Mouse (Mus musculus) MEL (cell line): ENCODE results near the gene Tfe3. TPM values are rescaled to one million over a fixed set of nuclear protein-coding genes. Genes with fewer than 3 reads are reported as not detected.

Experiments
- DNase-seq: peaks from one replicate; pipeline ENCODE4 v3.0.0; 2011; ENCODE audit warnings: low read depth, low spot score
- H3K27ac ChIP-seq: 2 replicates; pipeline ENCODE4 v1.5.1; 2012; ENCODE audit warnings: low read depth, mild to moderate bottlenecking, control low read depth, low read length, moderate library complexity; ENCODE audit not compliant: control insufficient read depth
- H3K27me3 ChIP-seq, 2 experiments: fragments of 150-350 bp in 1 of 2; sonication (generic) in 1 of 2; 2 replicates each; pipeline ENCODE4 v1.6.1; 2012; ENCODE audit warnings: low read length in 2 of 2, mild to moderate bottlenecking in 2 of 2, improper control_type of control experiment in 1 of 2, moderate library complexity in 1 of 2; ENCODE audit not compliant: insufficient read depth in 2 of 2, control insufficient read depth in 1 of 2
- H3K36me3 ChIP-seq, 2 experiments: 2 replicates each; pipeline ENCODE4 v1.6.1; 2012 to 2014; ENCODE audit warnings: low read length in 2 of 2, improper control_type of control experiment in 1 of 2, inconsistent platforms in 1 of 2, mild to moderate bottlenecking in 1 of 2; ENCODE audit not compliant: insufficient read depth in 2 of 2, control insufficient read depth in 1 of 2
- H3K4me1 ChIP-seq, 2 experiments: fragments of 150-350 bp in 1 of 2; sonication (generic) in 1 of 2; 2 replicates each; pipeline ENCODE4 v1.6.1; 2012; ENCODE audit warnings: low read length in 2 of 2, improper control_type of control experiment in 1 of 2, mild to moderate bottlenecking in 1 of 2; ENCODE audit not compliant: insufficient read depth in 2 of 2, control insufficient read depth in 1 of 2
- H3K4me3 ChIP-seq, 2 experiments: fragments of 150-350 bp in 1 of 2; sonication (generic) in 1 of 2; 2 replicates each; pipeline ENCODE4 v1.5.1; 2012; ENCODE audit warnings: low read depth in 2 of 2, low read length in 2 of 2, mild to moderate bottlenecking in 2 of 2, moderate library complexity in 2 of 2, control low read depth in 1 of 2, improper control_type of control experiment in 1 of 2; ENCODE audit not compliant: control insufficient read depth in 1 of 2, insufficient read depth in 1 of 2
- H3K79me2 ChIP-seq: 2 replicates; pipeline ENCODE4 v1.6.1; 2012; ENCODE audit warnings: mild to moderate bottlenecking, low read length, moderate library complexity; ENCODE audit not compliant: control insufficient read depth, poor library complexity, insufficient read depth
- H3K9ac ChIP-seq: 2 replicates; pipeline ENCODE4 v1.6.1; 2012; ENCODE audit warnings: low read depth, mild to moderate bottlenecking, control low read depth, low read length, moderate library complexity; ENCODE audit not compliant: control insufficient read depth, poor library complexity, severe bottlenecking
- H3K9me3 ChIP-seq: fragments of 150-350 bp; sonication (generic); replicated peaks from 2 replicates; pipeline ENCODE4 v1.6.1; 2012; ENCODE audit warnings: mild to moderate bottlenecking, low read length, improper control_type of control experiment, moderate library complexity; ENCODE audit not compliant: insufficient read depth
- CTCF ChIP-seq, 3 experiments: IDR thresholded peaks in 2 of 3; conservative IDR thresholded peaks in 1 of 3; 2 replicates each; pipeline ENCODE4 v1.5.1; 2011 to 2012; ENCODE audit warnings: low read length in 3 of 3, low read depth in 2 of 3, mild to moderate bottlenecking in 2 of 3, improper control_type of control experiment in 1 of 3, inconsistent platforms in 1 of 3, mixed read lengths in 1 of 3, moderate library complexity in 1 of 3; ENCODE audit not compliant: control insufficient read depth in 1 of 3, insufficient read depth in 1 of 3, poor library complexity in 1 of 3, severe bottlenecking in 1 of 3
- ELF1 ChIP-seq: IDR thresholded peaks from 2 replicates; pipeline ENCODE4 v1.6.1; 2014; ENCODE audit warnings: low read depth, mild to moderate bottlenecking, inconsistent platforms, low read length, improper control_type of control experiment, moderate library complexity
- ETS1 ChIP-seq: IDR thresholded peaks from 2 replicates; pipeline ENCODE4 v1.6.1; 2012; ENCODE audit warnings: low read depth, mild to moderate bottlenecking, inconsistent platforms, low read length, improper control_type of control experiment, moderate library complexity
- GATA1 ChIP-seq: IDR thresholded peaks from 2 replicates; pipeline ENCODE4 v1.6.1; 2011; ENCODE audit warnings: low read depth, low read length, improper control_type of control experiment
- MAFK ChIP-seq: IDR thresholded peaks from 2 replicates; pipeline ENCODE4 v1.6.1; 2011; ENCODE audit warnings: low read depth, mild to moderate bottlenecking, low read length, improper control_type of control experiment, borderline replicate concordance
- MAZ ChIP-seq: IDR thresholded peaks from 2 replicates; pipeline ENCODE4 v1.6.1; 2012; ENCODE audit warnings: low read depth, mild to moderate bottlenecking, inconsistent platforms, low read length, improper control_type of control experiment
- MEF2A ChIP-seq: IDR thresholded peaks from 2 replicates; pipeline ENCODE4 v1.6.1; 2014; ENCODE audit warnings: low read depth, mild to moderate bottlenecking, inconsistent platforms, low read length, improper control_type of control experiment; ENCODE audit not compliant: poor library complexity, insufficient replicate concordance, severe bottlenecking; ENCODE audit errors: extremely low read depth
- MYB ChIP-seq: IDR thresholded peaks from 2 replicates; pipeline ENCODE4 v1.6.1; 2011; ENCODE audit warnings: mild to moderate bottlenecking, low read depth, low read length, improper control_type of control experiment
- NELFE ChIP-seq: IDR thresholded peaks from 2 replicates; pipeline ENCODE4 v1.6.1; 2011; ENCODE audit warnings: low read depth, low read length, improper control_type of control experiment
- POLR2A ChIP-seq, 2 experiments: IDR thresholded peaks; 2 replicates each; pipeline ENCODE4 v1.6.1; 2011 to 2012; ENCODE audit warnings: low read length in 2 of 2, mild to moderate bottlenecking in 2 of 2, control low read depth in 1 of 2, improper control_type of control experiment in 1 of 2, low read depth in 1 of 2, moderate library complexity in 1 of 2; ENCODE audit not compliant: control insufficient read depth in 1 of 2, insufficient read depth in 1 of 2, poor library complexity in 1 of 2
- RAD21 ChIP-seq: IDR thresholded peaks from 2 replicates; pipeline ENCODE4 v1.6.1; 2011; ENCODE audit warnings: mild to moderate bottlenecking, low read depth, low read length, improper control_type of control experiment
- SIN3A ChIP-seq: IDR thresholded peaks from 2 replicates; pipeline ENCODE4 v1.6.1; 2012; ENCODE audit warnings: low read length, improper control_type of control experiment, inconsistent platforms
- TAL1 ChIP-seq: IDR thresholded peaks from 2 replicates; pipeline ENCODE4 v1.6.1; 2012; ENCODE audit warnings: mild to moderate bottlenecking, inconsistent platforms, low read length, moderate library complexity, mixed read lengths
- TBP ChIP-seq: IDR thresholded peaks from 2 replicates; pipeline ENCODE4 v1.8.0; 2011; ENCODE audit warnings: low read depth, low read length, improper control_type of control experiment
- TCF12 ChIP-seq: IDR thresholded peaks from 2 replicates; pipeline ENCODE4 v1.6.1; 2014; ENCODE audit warnings: low read depth, mild to moderate bottlenecking, inconsistent platforms, low read length, improper control_type of control experiment, moderate library complexity
- USF1 ChIP-seq: IDR thresholded peaks from 2 replicates; pipeline ENCODE4 v1.6.1; 2014; ENCODE audit warnings: low read depth, mild to moderate bottlenecking, inconsistent platforms, low read length, improper control_type of control experiment, moderate library complexity
- ZC3H11A ChIP-seq: IDR thresholded peaks from 2 replicates; pipeline ENCODE4 v1.6.1; 2012; ENCODE audit warnings: low read depth, mild to moderate bottlenecking, inconsistent platforms, low read length, improper control_type of control experiment
- ZNF384 ChIP-seq: IDR thresholded peaks from 2 replicates; pipeline ENCODE4 v1.6.1; 2012; ENCODE audit warnings: low read depth, mild to moderate bottlenecking, inconsistent platforms, low read length, improper control_type of control experiment
- polyA plus RNA-seq, 2 experiments: library from polyadenylated mRNA; stranded (reverse) in 1 of 2; unstranded in 1 of 2; fragments of >175 nt in 1 of 2; fragments of >200 nt in 1 of 2; gene quantifications; 2 replicates each; pipeline versions ENCODE4 v1.2.1 to v1.2.4; 2012; ENCODE audit warnings: low replicate concordance in 2 of 2, low read depth in 1 of 2; ENCODE audit not compliant: insufficient read length in 2 of 2, insufficient read depth in 1 of 2, missing spikeins in 1 of 2
- total RNA-seq: library from RNA; depleted of rRNA; stranded (reverse); fragments of 300-350 nt; gene quantifications from 2 replicates; pipeline ENCODE4 v1.2.3, GENCODE M21; 2012

The Tfe3 gene
- total and polyA plus RNA-seq, 3 experiments: 20.6 to 64.7 TPM; not detected in 1

DNA sequence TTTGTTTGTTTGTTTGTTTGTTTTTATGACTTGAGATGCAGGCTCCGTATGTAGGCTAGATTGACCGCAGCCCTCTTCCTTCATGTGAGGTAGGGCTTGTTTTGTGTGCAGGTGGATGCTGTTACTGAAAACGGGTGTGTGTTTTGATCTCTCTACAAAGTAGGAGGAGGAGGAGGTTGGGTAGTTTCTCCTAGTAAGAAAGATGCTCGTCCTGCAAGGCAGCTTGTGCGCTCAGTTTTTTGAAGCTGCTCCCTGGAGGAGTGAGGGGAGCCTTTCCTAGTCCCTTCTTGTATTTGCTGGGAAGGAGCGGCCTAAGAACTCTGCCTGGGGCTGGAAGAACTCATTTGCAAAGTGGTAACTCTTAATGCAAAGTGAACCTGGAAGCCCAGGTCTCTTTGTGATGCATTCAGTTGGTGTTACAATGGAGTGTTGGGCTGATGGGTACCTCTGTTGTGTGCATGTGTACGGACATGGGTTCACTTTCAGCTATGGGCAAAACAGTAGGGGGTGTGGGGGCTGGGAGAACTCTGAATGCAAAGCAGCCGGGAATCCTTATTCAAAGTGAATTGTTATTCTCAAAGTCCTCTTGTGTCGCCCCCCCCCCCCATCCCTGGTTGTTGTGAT lies 2.4 kb downstream of the Tfe3 start:
- Histone ChIP-seq H3K4me3 (peak overlapping the region; percentile 72 to 75), H3K4me1 (peaks cover 25 to 40% of the 10 kb centered on the region in 2 experiments), H3K9me3 (no peaks in the 10 kb centered on the region), H3K36me3 (peaks cover 13 to 36% of the 10 kb centered on the region in 2 experiments), H3K9ac (peak overlapping the region; percentile 60), H3K27me3 (no peaks in the 10 kb centered on the region), H3K27ac (peak overlapping the region; percentile 86), H3K79me2 (peaks cover 18% of the 10 kb centered on the region)
- no peak for DNase-seq
- TF ChIP-seq TBP: no peak

DNA sequence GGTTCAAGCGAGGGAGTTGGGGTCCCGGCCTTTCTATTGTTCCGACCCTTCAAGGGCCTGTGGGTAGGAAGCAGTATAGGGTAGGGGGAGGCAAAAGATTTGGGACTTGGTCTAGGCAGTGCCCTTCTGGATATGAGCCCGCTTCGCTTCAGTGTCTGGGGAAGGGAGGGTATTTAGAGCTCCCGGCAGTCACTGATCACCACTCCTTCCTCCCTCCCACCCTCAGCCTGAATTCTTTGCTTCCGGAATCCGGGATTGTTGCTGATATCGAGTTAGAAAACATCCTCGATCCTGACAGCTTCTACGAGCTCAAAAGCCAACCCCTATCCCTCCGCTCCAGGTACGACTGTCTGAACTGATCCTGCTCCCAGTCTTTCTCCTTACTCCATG lies 2.9 kb downstream of the Tfe3 start:
- no peaks in the 10 kb centered on the region for H3K9me3 ChIP-seq
- no peak for DNase-seq
- peaks cover 18% of the 10 kb centered on the region for H3K79me2 ChIP-seq
- H3K27ac ChIP-seq: no peak overlapping the region
- peaks cover 30 to 45% of the 10 kb centered on the region in 2 experiments for H3K4me1 ChIP-seq
- no peak overlapping the region for H3K4me3 ChIP-seq
- TF ChIP-seq ELF1 (no peak), MYB (no peak)
- no peaks in the 10 kb centered on the region for H3K27me3 ChIP-seq
- H3K36me3 ChIP-seq: peaks cover 15 to 41% of the 10 kb centered on the region in 2 experiments
- H3K9ac ChIP-seq: no peak overlapping the region

DNA sequence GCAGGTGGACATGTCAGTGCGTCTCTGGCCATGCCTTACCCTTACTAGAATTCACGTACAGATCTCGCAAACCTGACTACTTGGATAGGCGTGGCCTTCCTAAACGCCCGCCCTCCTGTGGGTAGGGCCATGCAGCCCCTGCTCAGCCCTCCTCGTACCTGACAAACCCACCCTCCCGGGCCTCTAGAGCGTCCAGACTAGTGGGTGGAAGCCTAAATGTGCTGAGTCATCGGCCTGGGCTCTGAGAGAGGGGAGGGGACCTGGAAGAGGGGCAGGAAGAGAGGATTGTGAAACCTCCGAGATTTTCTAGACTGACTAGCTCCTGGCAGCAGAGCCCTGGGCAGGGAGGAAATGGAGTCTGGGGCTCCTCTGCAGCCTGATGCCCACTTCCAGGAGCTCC lies 3.4 kb downstream of the Tfe3 start:
- H3K4me1 ChIP-seq: peaks cover 31 to 45% of the 10 kb centered on the region in 2 experiments
- TF ChIP-seq MEF2A (no peak), MAFK (peak; percentile 47; the same call in 1 of the 2 replicates), TBP (no peak)
- TF ChIP-seq, all 39 proteins: peak for 1
- H3K4me3 ChIP-seq: no peak overlapping the region
- DNase-seq: no peak
- no peaks in the 10 kb centered on the region for H3K27me3 ChIP-seq
- peaks cover 18% of the 10 kb centered on the region for H3K79me2 ChIP-seq
- H3K36me3 ChIP-seq: peaks cover 17 to 41% of the 10 kb centered on the region in 2 experiments
- H3K27ac ChIP-seq: no peak overlapping the region
- no peaks in the 10 kb centered on the region for H3K9me3 ChIP-seq
- no peak overlapping the region for H3K9ac ChIP-seq

DNA sequence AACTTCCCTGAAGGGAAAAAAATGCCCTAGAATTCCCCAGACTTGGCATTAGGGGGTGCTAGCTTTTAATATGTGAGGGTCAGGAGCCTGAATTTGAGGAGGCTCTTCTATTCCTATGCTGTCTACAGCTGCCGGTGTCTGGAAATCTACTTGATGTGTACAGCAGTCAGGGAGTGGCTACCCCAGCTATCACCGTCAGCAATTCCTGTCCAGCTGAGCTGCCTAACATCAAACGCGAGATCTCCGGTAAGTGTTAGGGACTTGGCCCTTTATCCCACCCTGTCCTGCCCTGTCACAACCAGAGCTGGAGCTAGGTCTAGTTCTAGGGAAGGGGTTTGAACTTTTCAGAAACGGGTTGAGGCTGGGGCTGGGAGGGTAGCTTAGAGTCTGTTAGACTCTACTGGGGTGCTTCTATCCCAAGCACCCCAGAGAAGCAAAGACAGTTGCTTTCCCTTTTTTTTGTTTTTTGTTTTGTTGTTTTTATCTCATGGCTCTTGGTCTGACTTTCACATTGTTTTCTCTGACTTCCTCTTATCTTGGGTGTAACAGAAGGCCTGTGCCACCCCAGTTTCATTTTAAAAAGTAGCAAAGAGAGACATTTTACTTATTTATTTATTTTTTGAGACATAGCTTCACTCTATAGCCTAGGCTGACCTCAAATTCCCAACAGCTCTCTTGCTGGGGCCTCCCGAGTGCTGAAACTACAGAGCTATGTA lies 7.1 kb downstream of the Tfe3 start:
- no peaks in the 10 kb centered on the region for H3K27me3 ChIP-seq
- TF ChIP-seq ZNF384 (peak; percentile 81), NELFE (no peak), POLR2A (IDR thresholded peaks at IDR 0.05; ENCODE audit: control insufficient read depth in 1 of 2, insufficient read depth in 1 of 2, low read depth in 1 of 2, low read length in 2 of 2, poor library complexity in 1 of 2) (no peak), USF1 (no peak), TAL1 (peak; percentile 81), ETS1 (peak; percentile 84), GATA1 (peak; percentile 87), TCF12 (peak; percentile 80), RAD21 (no peak), SIN3A (no peak; the same call in 1 of the 2 replicates), ZC3H11A (no peak), CTCF (IDR thresholded peaks at IDR 0.05 in 2 of 3, conservative IDR thresholded peaks at IDR 0.05 in 1 of 3; ENCODE audit: control insufficient read depth in 1 of 3, insufficient read depth in 1 of 3, low read depth in 2 of 3, low read length in 3 of 3, poor library complexity in 1 of 3, severe bottlenecking in 1 of 3) (peak in 1 of 3 experiments; percentile 11; a peak in 1 of 6 replicates), MAZ (no peak)

More for the DNA sequence above, 7.1 kb downstream of the Tfe3 start:
- H3K4me1 ChIP-seq: peaks cover 29 to 36% of the 10 kb centered on the region in 2 experiments
- peak overlapping the region; percentile 56 for H3K9ac ChIP-seq
- peaks cover 20 to 37% of the 10 kb centered on the region in 2 experiments for H3K36me3 ChIP-seq
- peak; percentile 69 for DNase-seq
- H3K27ac ChIP-seq: peak overlapping the region; percentile 94
- peaks cover 11% of the 10 kb centered on the region for H3K79me2 ChIP-seq
- H3K4me3 ChIP-seq: peak overlapping the region; percentile 3 to 8; a peak in 2 of 4 replicates
- H3K9me3 ChIP-seq: no peaks in the 10 kb centered on the region
